Comparison of ENCODE assay signal across 12 mouse cellular contexts in the genomic region with DNA sequence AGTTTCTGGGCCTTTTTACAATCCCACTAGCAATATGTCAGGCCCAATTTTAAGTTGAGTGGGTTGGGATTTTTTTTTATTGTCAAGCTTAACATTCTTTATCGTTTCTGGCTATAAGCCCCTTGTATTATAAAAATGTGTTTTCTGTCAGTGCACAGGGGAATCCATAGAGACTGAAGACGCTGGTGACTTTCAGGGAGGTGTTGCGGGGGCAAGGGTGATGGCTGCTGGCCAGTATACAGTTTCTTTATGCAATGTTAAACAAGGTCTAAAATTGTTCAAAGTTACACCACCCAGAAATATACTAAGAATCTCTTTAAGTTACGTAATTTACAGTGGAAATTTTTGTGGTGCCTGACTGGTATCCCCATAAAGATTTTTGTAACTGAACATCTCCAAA.
"Had no signal": no experiment of that assay in that cellular context is flagged by ENCODE, and none has a peak within 500 bp of the region (broad histone marks: within the 10 kb centered on the region; RNA-seq: fewer than 3 reads in every experiment).

No protein-coding gene starts in this region.

- H3K27ac ChIP-seq: intestine, embryonic 15.5 days; kidney, embryonic 15.5 days; layer of hippocampus, adult 2 months; liver, embryonic 13.5 days; midbrain, embryonic 13.5 days had no signal

- H3K9me3 ChIP-seq: intestine, embryonic 15.5 days; liver, embryonic 13.5 days; midbrain, embryonic 13.5 days had no signal

- H3K4me3 ChIP-seq: intestine, embryonic 15.5 days; kidney, embryonic 15.5 days; layer of hippocampus, adult 2 months; liver, embryonic 13.5 days; midbrain, embryonic 13.5 days had no signal

- DNase-seq: kidney, adult 18-20 months; kidney, postnatal 36 days; liver; liver, embryonic 13.5 days; liver, postnatal 0 days; lung, postnatal 36 days; thymus, postnatal 14 days had no signal

- H3K4me1 ChIP-seq: intestine, embryonic 15.5 days; liver, embryonic 13.5 days; midbrain, embryonic 13.5 days had no signal

- H3K27me3 ChIP-seq: intestine, embryonic 15.5 days; kidney, embryonic 15.5 days; liver, embryonic 13.5 days; midbrain, embryonic 13.5 days had no signal

- H3K9ac ChIP-seq: intestine, embryonic 15.5 days; kidney, embryonic 15.5 days; liver, embryonic 13.5 days; liver, postnatal 0 days; midbrain, embryonic 13.5 days had no signal

- ATAC-seq: intestine, embryonic 15.5 days; liver, postnatal 0 days; lung, postnatal 0 days; midbrain, embryonic 13.5 days had no signal

- H3K36me3 ChIP-seq: intestine, embryonic 15.5 days; kidney, embryonic 15.5 days; liver, embryonic 13.5 days; midbrain, embryonic 13.5 days had no signal

- H3K4me2 ChIP-seq: intestine, embryonic 15.5 days; kidney, embryonic 15.5 days; liver, embryonic 13.5 days; midbrain, embryonic 13.5 days had no signal
